ENCODE assay signal across 22 mouse cellular contexts in the genomic region with DNA sequence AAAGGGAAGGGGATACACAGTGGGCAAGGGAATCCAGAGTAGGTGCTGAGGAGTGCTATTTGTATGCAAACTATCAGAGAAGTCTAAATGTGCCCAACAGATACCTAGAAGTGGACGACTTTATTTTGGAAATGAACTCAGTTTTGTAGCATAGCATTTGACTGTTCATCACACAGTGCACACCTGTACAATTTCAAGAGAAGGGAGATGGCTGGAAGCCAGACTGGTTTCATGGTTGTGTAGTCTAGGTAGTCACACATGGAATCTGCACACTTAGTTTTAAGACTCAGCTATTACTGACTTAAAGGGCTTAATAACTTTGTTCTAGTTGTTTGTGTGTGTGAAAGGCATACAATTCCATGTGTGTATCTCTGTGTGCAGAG. TPM values are rescaled to one million over a fixed set of nuclear protein-coding genes. Genes with fewer than 3 reads are reported as not detected.
DNase-seq lines count a peak whose midpoint lies in the region; ATAC-seq and TF ChIP-seq lines count a peak whose summit lies in the region.
"Had no signal": no experiment of that assay in that cellular context is flagged by ENCODE, and none has a peak within 500 bp of the region (broad histone marks: within the 10 kb centered on the region; RNA-seq: fewer than 3 reads in every experiment).

No protein-coding gene starts in this region.

- no peak for DNase-seq in hindbrain, embryonic 11.5 days (ENCODE audit: low spot score)
- DNase-seq in forebrain, postnatal 0 days = no peak
- DNase-seq in urinary bladder, postnatal 36 days (ENCODE audit: low spot score in 2 of 2) = no peak
- DNase-seq in adrenal gland, adult 18-20 months (ENCODE audit: low spot score in 2 of 2) = no peak
- DNase-seq in lung, postnatal 36 days = no peak
- DNase-seq: adrenal gland, postnatal 10 days; cerebellum, adult 9-10 months; heart, postnatal 10 days; kidney, adult 18-20 months; kidney, postnatal 10 days; left cerebral cortex, postnatal 4 days; liver; spleen, adult 18-20 months; thymus, adult 2 months had no signal

- no peaks in the 10 kb centered on the region for H3K27me3 ChIP-seq in hindbrain, embryonic 13.5 days
- no peaks in the 10 kb centered on the region for H3K27me3 ChIP-seq in hindbrain, embryonic 11.5 days (ENCODE audit: control insufficient read depth, insufficient read depth, low read length)
- H3K27me3 ChIP-seq in forebrain, postnatal 0 days (ENCODE audit: insufficient read depth, low read length) = no peaks in the 10 kb centered on the region
- H3K27me3 ChIP-seq in midbrain, embryonic 12.5 days = no peaks in the 10 kb centered on the region
- H3K27me3 ChIP-seq in neural tube, embryonic 14.5 days (ENCODE audit: control insufficient read depth, insufficient read depth, low read length) = no peaks in the 10 kb centered on the region

- TF ChIP-seq CTCF in forebrain, postnatal 0 days (IDR thresholded peaks at IDR 0.05; ENCODE audit: low read depth) = no peak

- no peak overlapping the region for H3K9ac ChIP-seq in hindbrain, embryonic 13.5 days
- no peak overlapping the region for H3K9ac ChIP-seq in hindbrain, embryonic 11.5 days (ENCODE audit: low read depth, low read length)
- no peak overlapping the region for H3K9ac ChIP-seq in forebrain, postnatal 0 days
- H3K9ac ChIP-seq in midbrain, embryonic 12.5 days (replicated peaks) = no peak overlapping the region
- H3K9ac ChIP-seq in neural tube, embryonic 14.5 days (replicated peaks; ENCODE audit: low read depth, low read length) = no peak overlapping the region

- peak; percentile 62 for ATAC-seq in hindbrain, embryonic 13.5 days (ENCODE audit: low FRiP score)
- ATAC-seq in hindbrain, embryonic 11.5 days (ENCODE audit: low FRiP score) = no peak; the same call in 1 of the 2 replicates
- no peak for ATAC-seq in forebrain, postnatal 0 days
- ATAC-seq in midbrain, embryonic 12.5 days (ENCODE audit: low FRiP score, low read depth) = no peak
- ATAC-seq in neural tube, embryonic 14.5 days (ENCODE audit: low read depth) = no peak
- ATAC-seq: CD4-positive, CD25-positive, alpha-beta regulatory T cell, adult 4 months; lung, postnatal 0 days; Patski had no signal

- WGBS in hindbrain, embryonic 13.5 days = 41% methylated on average over 1 of the region's 1 CpGs
- whole genome bisulfite sequencing in hindbrain, embryonic 11.5 days = 54% methylated on average over 1 of the region's 1 CpGs
- WGBS in forebrain, postnatal 0 days = 38% methylated on average over 1 of the region's 1 CpGs
- WGBS in midbrain, embryonic 12.5 days = 38% methylated on average over 1 of the region's 1 CpGs
- 55% methylated on average over 1 of the region's 1 CpGs for WGBS in neural tube, embryonic 14.5 days

- no peaks in the 10 kb centered on the region for H3K9me3 ChIP-seq in hindbrain, embryonic 13.5 days
- H3K9me3 ChIP-seq in hindbrain, embryonic 11.5 days (ENCODE audit: control insufficient read depth, low read length) = no peaks in the 10 kb centered on the region
- H3K9me3 ChIP-seq in forebrain, postnatal 0 days (ENCODE audit: low read length) = no peaks in the 10 kb centered on the region
- H3K9me3 ChIP-seq in midbrain, embryonic 12.5 days = no peaks in the 10 kb centered on the region
- no peaks in the 10 kb centered on the region for H3K9me3 ChIP-seq in neural tube, embryonic 14.5 days (ENCODE audit: control insufficient read depth, low read length)

- H3K4me3 ChIP-seq in hindbrain, embryonic 13.5 days = no peak overlapping the region
- H3K4me3 ChIP-seq in hindbrain, embryonic 11.5 days (ENCODE audit: low read depth, low read length) = no peak overlapping the region
- H3K4me3 ChIP-seq in forebrain, postnatal 0 days (ENCODE audit: low read depth, low read length) = no peak overlapping the region
- H3K4me3 ChIP-seq in midbrain, embryonic 12.5 days = no peak overlapping the region
- H3K4me3 ChIP-seq in neural tube, embryonic 14.5 days (ENCODE audit: low read depth, low read length) = no peak overlapping the region
- H3K4me3 ChIP-seq: left cerebral cortex, adult 2 months had no signal

- H3K4me1 ChIP-seq in hindbrain, embryonic 13.5 days (replicated peaks) = peaks cover 7% of the 10 kb centered on the region; the same call in 1 of the 2 replicates
- H3K4me1 ChIP-seq in hindbrain, embryonic 11.5 days (replicated peaks; ENCODE audit: control insufficient read depth, insufficient read depth, low read length) = no peaks in the 10 kb centered on the region
- no peaks in the 10 kb centered on the region for H3K4me1 ChIP-seq in forebrain, postnatal 0 days (ENCODE audit: insufficient read depth)
- peaks cover 6% of the 10 kb centered on the region; the same call in 1 of the 2 replicates for H3K4me1 ChIP-seq in midbrain, embryonic 12.5 days
- no peaks in the 10 kb centered on the region; the same call in 1 of the 2 replicates for H3K4me1 ChIP-seq in neural tube, embryonic 14.5 days (ENCODE audit: control insufficient read depth, insufficient read depth, low read length)

- H3K4me2 ChIP-seq in hindbrain, embryonic 13.5 days = peak overlapping the region; percentile 27; the same call in 1 of the 2 replicates
- no peak overlapping the region for H3K4me2 ChIP-seq in hindbrain, embryonic 11.5 days (replicated peaks; ENCODE audit: low read depth, low read length)
- H3K4me2 ChIP-seq in forebrain, postnatal 0 days (ENCODE audit: low read depth) = peak overlapping the region; percentile 31; the same call in 1 of the 2 replicates
- H3K4me2 ChIP-seq in midbrain, embryonic 12.5 days (replicated peaks) = no peak overlapping the region; the same call in 1 of the 2 replicates
- no peak overlapping the region for H3K4me2 ChIP-seq in neural tube, embryonic 14.5 days (ENCODE audit: low read depth, low read length)
- H3K4me2 ChIP-seq: heart, embryonic 11.5 days had no signal

- no peaks in the 10 kb centered on the region for H3K36me3 ChIP-seq in hindbrain, embryonic 13.5 days
- H3K36me3 ChIP-seq in hindbrain, embryonic 11.5 days (ENCODE audit: control insufficient read depth, insufficient read depth, low read length) = no peaks in the 10 kb centered on the region
- no peaks in the 10 kb centered on the region for H3K36me3 ChIP-seq in forebrain, postnatal 0 days (ENCODE audit: insufficient read depth)
- H3K36me3 ChIP-seq in midbrain, embryonic 12.5 days = no peaks in the 10 kb centered on the region
- H3K36me3 ChIP-seq in neural tube, embryonic 14.5 days (ENCODE audit: control insufficient read depth, insufficient read depth, low read length) = no peaks in the 10 kb centered on the region

- peak overlapping the region; percentile 82 for H3K27ac ChIP-seq in hindbrain, embryonic 13.5 days
- no peak overlapping the region for H3K27ac ChIP-seq in hindbrain, embryonic 11.5 days (ENCODE audit: low read depth, low read length)
- H3K27ac ChIP-seq in forebrain, postnatal 0 days (ENCODE audit: low read depth, low read length) = peak overlapping the region; percentile 54; the same call in 1 of the 2 replicates
- peak overlapping the region; percentile 82 for H3K27ac ChIP-seq in midbrain, embryonic 12.5 days (replicated peaks)
- peak overlapping the region; percentile 73; the same call in 1 of the 2 replicates for H3K27ac ChIP-seq in neural tube, embryonic 14.5 days (ENCODE audit: low read depth, low read length)
- H3K27ac ChIP-seq: left cerebral cortex, adult 2 months had no signal

RNA-seq across cellular contexts. Expression of gene Cetn2, which starts 22.2 kb away (rescaled TPM):
- 88.2 and 93.0 TPM in 2 replicates for polyA plus RNA-seq in hindbrain, embryonic 13.5 days (2015; fragmentation: Nextera tagmentation; extraction: Ambion mirVana)
- 123 and 127 TPM in 2 replicates for polyA plus RNA-seq in hindbrain, embryonic 11.5 days (2014; fragmentation: Nextera tagmentation; extraction: Ambion mirVana)
- 41.4 and 47.1 TPM in 2 replicates for total RNA-seq in forebrain, postnatal 0 days (2014; rRNA removed)
- 95.5 and 105 TPM in 2 replicates for polyA plus RNA-seq in forebrain, postnatal 0 days (2015; fragmentation: Nextera tagmentation; extraction: Ambion mirVana)
- polyA plus RNA-seq in midbrain, embryonic 12.5 days (2016; fragmentation: Nextera tagmentation; extraction: Ambion mirVana) = 99.1 and 107 TPM in 2 replicates
- 62.6 and 80.1 TPM in 2 replicates for polyA plus RNA-seq in neural tube, embryonic 14.5 days (2014; fragmentation: Nextera tagmentation; extraction: Ambion mirVana)
- 10 to 100 TPM; 44.5 to 45.3 TPM for total RNA-seq in adrenal gland, adult 18-20 months (2021)

RNA-seq across cellular contexts. Expression of gene Nsdhl, which starts 22.3 kb away (rescaled TPM):
- polyA plus RNA-seq in hindbrain, embryonic 13.5 days (2015; fragmentation: Nextera tagmentation; extraction: Ambion mirVana) = 41.9 and 44.4 TPM in 2 replicates
- polyA plus RNA-seq in hindbrain, embryonic 11.5 days (2014; fragmentation: Nextera tagmentation; extraction: Ambion mirVana) = 51.6 and 55.0 TPM in 2 replicates
- 49.1 and 49.9 TPM in 2 replicates for total RNA-seq in forebrain, postnatal 0 days (2014; rRNA removed)
- polyA plus RNA-seq in forebrain, postnatal 0 days (2015; fragmentation: Nextera tagmentation; extraction: Ambion mirVana) = 41.7 and 44.8 TPM in 2 replicates
- 38.5 and 43.0 TPM in 2 replicates for polyA plus RNA-seq in midbrain, embryonic 12.5 days (2016; fragmentation: Nextera tagmentation; extraction: Ambion mirVana)
- 49.6 and 56.1 TPM in 2 replicates for polyA plus RNA-seq in neural tube, embryonic 14.5 days (2014; fragmentation: Nextera tagmentation; extraction: Ambion mirVana)
- total RNA-seq in adrenal gland, adult 18-20 months (2021) = 10 to 100 TPM; 33.8 to 60.0 TPM

Comparison
In these comparisons a context has a peak if more than half of its experiments do, and no peak if none do; other contexts are left out.
1. H3K4me2 ChIP-seq: peak in hindbrain, embryonic 13.5 days (single experiment) and forebrain, postnatal 0 days (single experiment); none in hindbrain, embryonic 11.5 days (single experiment), midbrain, embryonic 12.5 days (single experiment) and neural tube, embryonic 14.5 days (single experiment).